Mouse (Mus musculus) megakaryocyte, embryonic 14.5 days (primary cell): Measurements from ENCODE around the gene St5. TPM values are rescaled to one million over a fixed set of nuclear protein-coding genes. Genes with fewer than 3 reads are reported as not detected.

Source experiments
- H3K27me3 ChIP-seq: replicated peaks from 2 replicates; pipeline ENCODE3; 2012; ENCODE audit warnings: inconsistent platforms
- H3K36me3 ChIP-seq: replicated peaks from 2 replicates; pipeline ENCODE3; 2012; ENCODE audit warnings: low read length, inconsistent platforms, mixed read lengths
- H3K4me1 ChIP-seq: 2 replicates; pipeline ENCODE4 v1.6.1; 2012; ENCODE audit warnings: inconsistent platforms
- H3K4me3 ChIP-seq: replicated peaks from 2 replicates; pipeline ENCODE3; 2012; ENCODE audit warnings: moderate library complexity, mild to moderate bottlenecking, inconsistent platforms
- H3K9me3 ChIP-seq: 2 replicates; pipeline ENCODE4 v1.6.1; 2012; ENCODE audit warnings: inconsistent platforms
- FLI1 ChIP-seq: IDR thresholded peaks from 2 replicates; pipeline ENCODE4 v1.6.1; 2012; ENCODE audit warnings: low read length, inconsistent platforms, mixed read lengths
- GATA1 ChIP-seq: IDR thresholded peaks from 3 replicates; pipeline ENCODE4 v1.6.1; 2012; ENCODE audit warnings: mixed read lengths, low read length, inconsistent platforms, borderline replicate concordance
- polyA plus RNA-seq: library from polyadenylated mRNA; stranded (reverse); fragments of >175 nt; gene quantifications from 2 replicates; pipeline ENCODE4 v1.2.3, GENCODE M21; 2012; ENCODE audit warnings: low replicate concordance; ENCODE audit not compliant: insufficient read depth

Gene St5
- polyA plus RNA-seq, 1 experiment: 1.1 TPM

GRCm38 (mm10) chr7:109674944-109675628, 28.3 kb downstream of the St5 start:
- TF ChIP-seq FLI1 (no peak), GATA1 (no peak)
- Histone ChIP-seq H3K36me3 (no peaks in the 10 kb centered on the region), H3K4me3 (no peak overlapping the region), H3K4me1 (peaks cover 43% of the 10 kb centered on the region), H3K27me3 (peaks cover 17% of the 10 kb centered on the region), H3K9me3 (peaks cover 9% of the 10 kb centered on the region)

GRCm38 (mm10) chr7:109671581-109672471, 31.6 kb downstream of the St5 start:
- H3K4me3 ChIP-seq: peak overlapping the region; percentile 89
- H3K27me3 ChIP-seq: peaks cover 20% of the 10 kb centered on the region
- peaks cover 58% of the 10 kb centered on the region for H3K4me1 ChIP-seq
- no peak for TF ChIP-seq FLI1
- no peak for TF ChIP-seq GATA1
- no peaks in the 10 kb centered on the region for H3K36me3 ChIP-seq
- H3K9me3 ChIP-seq: no peaks in the 10 kb centered on the region

- H3K27me3 ChIP-seq: peaks cover 20% of the 10 kb centered on the region
- H3K36me3 ChIP-seq: no peaks in the 10 kb centered on the region
- no peaks in the 10 kb centered on the region for H3K9me3 ChIP-seq
- TF ChIP-seq FLI1: no peak
- no peak for TF ChIP-seq GATA1
- peaks cover 47% of the 10 kb centered on the region for H3K4me1 ChIP-seq
- peak overlapping the region; percentile 34 for H3K4me3 ChIP-seq
Observed at GRCm38 (mm10) chr7:109669426-109670170, 33.8 kb downstream of the St5 start.

GRCm38 (mm10) chr7:109666664-109667063, 36.7 kb downstream of the St5 start:
- no peak for TF ChIP-seq GATA1
- TF ChIP-seq FLI1: no peak
- Histone ChIP-seq H3K36me3 (no peaks in the 10 kb centered on the region), H3K4me3 (no peak overlapping the region), H3K27me3 (peaks cover 13% of the 10 kb centered on the region), H3K4me1 (peaks cover 30% of the 10 kb centered on the region), H3K9me3 (no peaks in the 10 kb centered on the region)

- TF ChIP-seq FLI1: no peak
- no peak for TF ChIP-seq GATA1
- peaks cover 4% of the 10 kb centered on the region for H3K27me3 ChIP-seq
- H3K4me3 ChIP-seq: no peak overlapping the region
- H3K4me1 ChIP-seq: peaks cover 30% of the 10 kb centered on the region
- H3K36me3 ChIP-seq: no peaks in the 10 kb centered on the region
- no peaks in the 10 kb centered on the region for H3K9me3 ChIP-seq
Observed at GRCm38 (mm10) chr7:109662626-109663025, 40.8 kb downstream of the St5 start.

GRCm38 (mm10) chr7:109659278-109659677, 44.1 kb downstream of the St5 start:
- TF ChIP-seq GATA1 (no peak), FLI1 (no peak)
- no peaks in the 10 kb centered on the region for H3K36me3 ChIP-seq

GRCm38 (mm10) chr7:109657884-109658283, 45.5 kb downstream of the St5 start:
- H3K27me3 ChIP-seq: peaks cover 2% of the 10 kb centered on the region
- no peak overlapping the region for H3K4me3 ChIP-seq
- no peaks in the 10 kb centered on the region for H3K36me3 ChIP-seq
- no peaks in the 10 kb centered on the region for H3K9me3 ChIP-seq
- peaks cover 40% of the 10 kb centered on the region for H3K4me1 ChIP-seq
- TF ChIP-seq FLI1 (no peak), GATA1 (no peak)

More at GRCm38 (mm10) chr7:109659278-109659677, 44.1 kb downstream of the St5 start:
- no peak overlapping the region for H3K4me3 ChIP-seq
- peaks cover 40% of the 10 kb centered on the region for H3K4me1 ChIP-seq
- H3K27me3 ChIP-seq: peaks cover 4% of the 10 kb centered on the region
- H3K9me3 ChIP-seq: no peaks in the 10 kb centered on the region

- Histone ChIP-seq H3K4me1 (peaks cover 28% of the 10 kb centered on the region), H3K36me3 (no peaks in the 10 kb centered on the region), H3K27me3 (no peaks in the 10 kb centered on the region), H3K4me3 (peak overlapping the region; percentile 29), H3K9me3 (no peaks in the 10 kb centered on the region)
- TF ChIP-seq FLI1 (no peak), GATA1 (no peak)
Observed at GRCm38 (mm10) chr7:109654871-109655270, 48.5 kb downstream of the St5 start.

- H3K9me3 ChIP-seq: no peaks in the 10 kb centered on the region
- H3K36me3 ChIP-seq: no peaks in the 10 kb centered on the region
- no peaks in the 10 kb centered on the region for H3K27me3 ChIP-seq
- peaks cover 28% of the 10 kb centered on the region for H3K4me1 ChIP-seq
- no peak overlapping the region for H3K4me3 ChIP-seq
- TF ChIP-seq FLI1 (no peak), GATA1 (no peak)
Observed at GRCm38 (mm10) chr7:109648812-109649594, 54.4 kb downstream of the St5 start.
